Mouse (Mus musculus) hindbrain, embryonic 11.5 days (tissue): ENCODE results near the gene Pla2g5. TPM values are rescaled to one million over a fixed set of nuclear protein-coding genes. Genes with fewer than 3 reads are reported as not detected.
A peak's percentile ranks its signal among the peaks of the same experiment; 100 is the strongest.
"Not testable (repeated sequence)": the region's sequence is repeated elsewhere in the genome, so short reads cannot be mapped to it uniquely, and the experiment has no call there.

Experiments
- ATAC-seq: fragments of 200-750 bp; cut with Nextera tagmentation; 2 replicates; pipeline ENCODE4 v1.8.0; 2017; ENCODE audit warnings: mild to moderate bottlenecking, moderate TSS enrichment, moderate library complexity; ENCODE audit not compliant: low FRiP score
- DNase-seq: peaks from one replicate; pipeline ENCODE4 v3.0.0-alpha.2; 2015; ENCODE audit warnings: low spot score
- H3K27ac ChIP-seq: fragments of 300-500 bp; sonication (generic); 2 replicates; pipeline ENCODE4 v1.5.1; 2014; ENCODE audit warnings: mild to moderate bottlenecking, low read depth, low read length
- H3K27me3 ChIP-seq: fragments of 300-500 bp; sonication (generic); 2 replicates; pipeline ENCODE4 v1.6.1; 2014; ENCODE audit warnings: mild to moderate bottlenecking, low read length, moderate library complexity, mixed read lengths; ENCODE audit not compliant: control insufficient read depth, insufficient read depth
- H3K36me3 ChIP-seq: fragments of 300-500 bp; sonication (generic); 2 replicates; pipeline ENCODE4 v1.6.1; 2014; ENCODE audit warnings: mild to moderate bottlenecking, low read length, moderate library complexity, mixed read lengths; ENCODE audit not compliant: control insufficient read depth, insufficient read depth
- H3K4me1 ChIP-seq: fragments of 300-500 bp; sonication (generic); replicated peaks from 2 replicates; pipeline ENCODE4 v1.6.1; 2014; ENCODE audit warnings: low read length, mixed read lengths; ENCODE audit not compliant: control insufficient read depth, insufficient read depth
- H3K4me2 ChIP-seq: fragments of 300-500 bp; sonication (generic); replicated peaks from 2 replicates; pipeline ENCODE4 v1.6.1; 2014; ENCODE audit warnings: mild to moderate bottlenecking, low read depth, low read length
- H3K4me3 ChIP-seq: fragments of 300-500 bp; sonication (generic); 2 replicates; pipeline ENCODE4 v1.5.1; 2014; ENCODE audit warnings: low read depth, low read length
- H3K9ac ChIP-seq: fragments of 300-500 bp; sonication (generic); 2 replicates; pipeline ENCODE4 v1.6.1; 2014; ENCODE audit warnings: low read depth, low read length
- H3K9me3 ChIP-seq: fragments of 300-500 bp; sonication (generic); 2 replicates; pipeline ENCODE4 v1.6.1; 2016; ENCODE audit warnings: low read length; ENCODE audit not compliant: control insufficient read depth
- WGBS: fragments of 180-500 bp; shearing (Covaris S2); extraction: QIAGEN DNeasy Blood & Tissue Kit; methylation state at CpG from one replicate; pipeline ENCODE4 v1.1.7; 2014; 5-methylcytosine and 5-hydroxymethylcytosine counted together
- polyA plus RNA-seq: library from polyadenylated mRNA; unstranded; fragments of >200 nt; fragmentation: Nextera tagmentation; extraction: Ambion mirVana; gene quantifications from 2 replicates; pipeline ENCODE4 v1.2.1, GENCODE M21; 2014

Pla2g5 gene
- polyA plus RNA-seq, 1 experiment from 2014 or later: 0.39 TPM

DNA sequence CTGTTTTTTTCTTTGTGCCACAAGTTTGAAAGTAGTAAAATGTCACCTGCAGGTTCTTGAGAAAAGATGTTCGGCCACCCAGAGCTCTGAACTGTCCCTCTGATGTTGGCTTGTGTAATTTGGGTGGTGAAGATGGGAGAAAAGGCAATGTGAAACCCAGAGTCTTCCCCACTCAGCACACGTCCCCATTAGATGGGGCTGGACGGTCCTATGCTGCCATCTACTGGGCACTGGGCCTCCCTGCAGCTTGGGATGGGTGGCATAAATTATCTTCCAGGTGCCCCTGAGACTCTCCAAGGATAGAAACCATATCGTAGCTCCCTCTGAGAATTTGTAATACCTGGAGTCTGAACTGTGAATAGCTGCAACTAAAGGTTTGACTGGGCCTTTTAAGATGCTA is 11.8 kb downstream of the Pla2g5 start:
- Histone ChIP-seq H3K4me1 (no peaks in the 10 kb centered on the region), H3K27me3 (no peaks in the 10 kb centered on the region), H3K36me3 (no peaks in the 10 kb centered on the region), H3K9me3 (no peaks in the 10 kb centered on the region), H3K9ac (no peak overlapping the region), H3K27ac (no peak overlapping the region), H3K4me2 (no peak overlapping the region), H3K4me3 (no peak overlapping the region)
- DNase-seq (peak; percentile 88), ATAC-seq (no peak)
- WGBS: 9% methylated on average over 4 of the region's 4 CpGs

- no peaks in the 10 kb centered on the region for H3K27me3 ChIP-seq
- no peaks in the 10 kb centered on the region for H3K36me3 ChIP-seq
Observed at GRCm38 (mm10) chr4:138841386-138841785, 21.9 kb downstream of the Pla2g5 start.

DNA sequence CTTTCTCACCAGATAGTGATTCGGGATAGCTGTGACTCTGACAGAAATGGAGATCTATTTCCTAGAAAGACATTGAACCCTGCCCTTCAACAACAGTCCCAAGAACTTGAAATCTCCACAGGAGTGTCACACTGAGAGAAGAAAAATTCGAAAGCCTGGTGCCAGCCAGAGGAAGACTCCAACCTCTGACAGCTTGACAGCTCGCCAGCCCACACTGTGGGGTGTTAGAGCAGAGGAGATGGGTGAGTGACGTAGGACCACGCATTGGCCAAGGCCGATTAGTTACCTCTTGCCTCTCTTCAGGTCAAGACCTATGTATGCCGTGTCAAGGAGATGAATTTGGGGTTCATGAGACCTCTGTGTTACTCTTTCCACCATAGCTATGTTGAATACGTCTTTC is 22.6 kb downstream of the Pla2g5 start:
- no peak overlapping the region for H3K4me3 ChIP-seq
- H3K4me2 ChIP-seq: no peak overlapping the region
- no peak for DNase-seq
- H3K9me3 ChIP-seq: no peaks in the 10 kb centered on the region
- no peaks in the 10 kb centered on the region for H3K27me3 ChIP-seq
- H3K36me3 ChIP-seq: no peaks in the 10 kb centered on the region
- 84% methylated on average over 8 of the region's 8 CpGs for WGBS
- no peak overlapping the region for H3K27ac ChIP-seq
- no peak for ATAC-seq
- H3K4me1 ChIP-seq: no peaks in the 10 kb centered on the region
- no peak overlapping the region for H3K9ac ChIP-seq

More at GRCm38 (mm10) chr4:138841386-138841785, 21.9 kb downstream of the Pla2g5 start:
- Histone ChIP-seq H3K9ac (no peak overlapping the region), H3K4me2 (no peak overlapping the region), H3K9me3 (no peaks in the 10 kb centered on the region), H3K4me3 (no peak overlapping the region), H3K4me1 (no peaks in the 10 kb centered on the region), H3K27ac (no peak overlapping the region)
- DNase-seq (no peak), ATAC-seq (no peak)
- 89% methylated on average over 7 of the region's 7 CpGs for WGBS

GRCm38 (mm10) chr4:138839806-138840205 is 23.5 kb downstream of the Pla2g5 start:
- Histone ChIP-seq H3K4me2 (no peak overlapping the region), H3K4me1 (no peaks in the 10 kb centered on the region), H3K27me3 (no peaks in the 10 kb centered on the region), H3K4me3 (no peak overlapping the region), H3K27ac (no peak overlapping the region), H3K9me3 (no peaks in the 10 kb centered on the region), H3K36me3 (no peaks in the 10 kb centered on the region), H3K9ac (no peak overlapping the region)
- DNase-seq (no peak), ATAC-seq (no peak)
- 94% methylated on average over 6 of the region's 6 CpGs for WGBS

- no peak overlapping the region for H3K4me2 ChIP-seq
- no peak overlapping the region for H3K27ac ChIP-seq
- no peak for ATAC-seq
- no peaks in the 10 kb centered on the region for H3K4me1 ChIP-seq
- H3K9me3 ChIP-seq: no peaks in the 10 kb centered on the region
- H3K4me3 ChIP-seq: no peak overlapping the region
- DNase-seq: no peak
- no peaks in the 10 kb centered on the region for H3K36me3 ChIP-seq
- H3K27me3 ChIP-seq: no peaks in the 10 kb centered on the region
- 77% methylated on average over 11 of the region's 11 CpGs for WGBS
- no peak overlapping the region for H3K9ac ChIP-seq
Observed at GRCm38 (mm10) chr4:138827147-138827546, 36.1 kb downstream of the Pla2g5 start.

DNA sequence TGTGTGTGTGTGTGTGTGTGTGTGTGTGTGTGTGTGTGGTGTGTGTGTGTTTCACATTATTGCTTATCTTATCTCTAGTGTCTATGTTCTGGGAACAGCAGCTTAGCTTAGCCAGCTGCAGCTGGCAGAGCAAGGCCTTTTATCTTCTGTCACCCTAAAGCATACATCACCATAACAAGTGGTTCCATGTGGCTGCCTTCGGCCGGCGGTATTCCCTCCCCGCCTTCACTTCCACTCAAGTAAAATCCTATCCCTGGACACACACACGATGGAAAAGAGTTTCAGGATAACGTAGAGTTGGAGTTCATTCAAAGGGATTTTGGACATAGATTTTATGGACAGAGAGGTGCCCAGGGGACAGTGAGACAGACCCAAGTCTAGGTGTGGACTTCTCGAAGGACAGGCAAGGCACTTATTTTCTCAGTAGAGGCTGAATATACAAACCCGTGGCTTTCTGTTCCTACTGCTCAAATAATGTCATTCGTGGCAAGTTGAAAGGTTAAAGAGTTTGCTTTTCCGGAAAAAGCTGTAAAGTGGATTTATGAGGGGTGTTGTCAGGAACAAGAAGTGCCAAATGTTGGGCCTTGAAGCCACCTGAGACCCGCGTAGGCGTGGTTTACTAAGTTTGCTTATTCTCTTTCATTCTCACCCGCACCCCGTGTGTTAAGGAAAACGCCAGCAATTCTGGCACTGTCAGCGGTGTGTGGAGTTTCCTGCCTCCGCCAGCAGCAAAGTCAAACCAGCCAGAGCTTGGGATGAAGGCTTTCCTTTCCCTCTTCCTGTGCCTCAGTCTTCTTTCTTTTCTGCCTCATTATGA is 37.3 kb downstream of the Pla2g5 start:
- Histone ChIP-seq H3K9me3 (no peaks in the 10 kb centered on the region), H3K9ac (no peak overlapping the region), H3K36me3 (no peaks in the 10 kb centered on the region), H3K27ac (no peak overlapping the region), H3K4me3 (no peak overlapping the region), H3K4me2 (no peak overlapping the region), H3K4me1 (no peaks in the 10 kb centered on the region), H3K27me3 (no peaks in the 10 kb centered on the region)
- ATAC-seq (no peak), DNase-seq (no peak)
- WGBS: 60% methylated on average over 18 of the region's 18 CpGs

DNA sequence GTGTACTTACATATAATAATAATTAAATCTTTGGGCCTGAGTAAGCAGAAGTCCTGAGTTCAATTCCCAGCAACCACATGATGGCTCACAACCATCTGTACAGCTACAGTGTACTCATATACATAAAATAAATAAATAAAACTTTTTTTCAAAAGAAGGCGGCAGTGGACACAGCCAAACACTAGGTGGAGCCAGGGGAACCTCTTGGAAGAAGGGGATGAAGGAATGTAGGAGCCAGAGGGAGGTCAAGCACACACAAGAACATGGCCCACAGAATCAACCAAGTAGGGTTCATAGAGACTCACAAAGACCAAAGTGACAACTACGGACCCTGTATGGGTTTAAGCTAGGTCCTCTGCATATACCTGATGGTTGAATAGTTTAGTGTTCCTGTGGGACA is 38.6 kb downstream of the Pla2g5 start:
- ATAC-seq (no peak), DNase-seq (no peak)
- Histone ChIP-seq H3K9ac (no peak overlapping the region), H3K36me3 (no peaks in the 10 kb centered on the region), H3K4me1 (no peaks in the 10 kb centered on the region), H3K27ac (no peak overlapping the region), H3K9me3 (no peaks in the 10 kb centered on the region), H3K4me2 (no peak overlapping the region), H3K27me3 (no peaks in the 10 kb centered on the region), H3K4me3 (no peak overlapping the region)
- WGBS: 84% methylated on average over 2 of the region's 2 CpGs

- WGBS: 78% methylated on average over 2 of the region's 2 CpGs
- not testable (repeated sequence) for H3K4me1 ChIP-seq, ATAC-seq, DNase-seq, H3K4me2 ChIP-seq, H3K9me3 ChIP-seq, H3K27ac ChIP-seq, H3K27me3 ChIP-seq, H3K36me3 ChIP-seq, H3K9ac ChIP-seq, H3K4me3 ChIP-seq
Observed at GRCm38 (mm10) chr4:138824161-138824560, 39.1 kb downstream of the Pla2g5 start.

- 84% methylated on average over 2 of the region's 2 CpGs for WGBS
- Histone ChIP-seq H3K9ac (no peak overlapping the region), H3K27me3 (no peaks in the 10 kb centered on the region), H3K4me3 (no peak overlapping the region), H3K9me3 (no peaks in the 10 kb centered on the region), H3K36me3 (no peaks in the 10 kb centered on the region), H3K4me1 (no peaks in the 10 kb centered on the region), H3K27ac (no peak overlapping the region), H3K4me2 (no peak overlapping the region)
- DNase-seq (no peak), ATAC-seq (no peak)
Observed at GRCm38 (mm10) chr4:138821036-138821435, 42.2 kb downstream of the Pla2g5 start.
